Mouse (Mus musculus) neural tube, embryonic 13.5 days (tissue): Measurements from ENCODE around the gene Mthfd2. TPM values are rescaled to one million over a fixed set of nuclear protein-coding genes. Genes with fewer than 3 reads are reported as not detected.
A peak's percentile ranks its signal among the peaks of the same experiment; 100 is the strongest.

Experiments used
- ATAC-seq: fragments of 200-750 bp; cut with Nextera tagmentation; 2 replicates; pipeline ENCODE4 v1.8.0; 2017; ENCODE audit warnings: low read depth, mild to moderate bottlenecking, moderate TSS enrichment, moderate library complexity
- H3K27ac ChIP-seq: fragments of 300-500 bp; sonication (generic); replicated peaks from 2 replicates; pipeline ENCODE4 v1.5.1; 2015; ENCODE audit warnings: moderate library complexity, mild to moderate bottlenecking, inconsistent platforms
- H3K27me3 ChIP-seq: fragments of 300-500 bp; sonication (generic); 2 replicates; pipeline ENCODE4 v1.6.1; 2015; ENCODE audit warnings: mild to moderate bottlenecking, inconsistent platforms
- H3K36me3 ChIP-seq: fragments of 300-500 bp; sonication (generic); 2 replicates; pipeline ENCODE4 v1.6.1; 2015; ENCODE audit warnings: mild to moderate bottlenecking, inconsistent platforms
- H3K4me1 ChIP-seq: fragments of 300-500 bp; sonication (generic); replicated peaks from 2 replicates; pipeline ENCODE4 v1.6.1; 2015; ENCODE audit warnings: inconsistent platforms
- H3K4me2 ChIP-seq: fragments of 300-500 bp; sonication (generic); 2 replicates; pipeline ENCODE4 v1.6.1; 2015; ENCODE audit warnings: inconsistent platforms, mild to moderate bottlenecking, moderate library complexity
- H3K4me3 ChIP-seq: fragments of 300-500 bp; sonication (generic); 2 replicates; pipeline ENCODE4 v1.5.1; 2015; ENCODE audit warnings: mild to moderate bottlenecking, inconsistent platforms
- H3K9ac ChIP-seq: fragments of 300-500 bp; sonication (generic); 2 replicates; pipeline ENCODE4 v1.6.1; 2015; ENCODE audit warnings: moderate library complexity, mild to moderate bottlenecking, inconsistent platforms
- H3K9me3 ChIP-seq: fragments of 300-500 bp; sonication (generic); 2 replicates; pipeline ENCODE4 v1.6.1; 2016; ENCODE audit warnings: inconsistent platforms
- WGBS: fragments of 180-500 bp; shearing (Covaris S2); methylation state at CpG from one replicate; pipeline ENCODE4 v1.1.7; 2015; 5-methylcytosine and 5-hydroxymethylcytosine counted together
- polyA plus RNA-seq: library from polyadenylated mRNA; unstranded; fragments of >200 nt; fragmentation: Nextera tagmentation; extraction: Ambion mirVana; gene quantifications from 2 replicates; pipeline ENCODE4 v1.2.1, GENCODE M21; 2015

Gene Mthfd2
- polyA plus RNA-seq, 1 experiment from 2014 or later, result 27.6 TPM

DNA sequence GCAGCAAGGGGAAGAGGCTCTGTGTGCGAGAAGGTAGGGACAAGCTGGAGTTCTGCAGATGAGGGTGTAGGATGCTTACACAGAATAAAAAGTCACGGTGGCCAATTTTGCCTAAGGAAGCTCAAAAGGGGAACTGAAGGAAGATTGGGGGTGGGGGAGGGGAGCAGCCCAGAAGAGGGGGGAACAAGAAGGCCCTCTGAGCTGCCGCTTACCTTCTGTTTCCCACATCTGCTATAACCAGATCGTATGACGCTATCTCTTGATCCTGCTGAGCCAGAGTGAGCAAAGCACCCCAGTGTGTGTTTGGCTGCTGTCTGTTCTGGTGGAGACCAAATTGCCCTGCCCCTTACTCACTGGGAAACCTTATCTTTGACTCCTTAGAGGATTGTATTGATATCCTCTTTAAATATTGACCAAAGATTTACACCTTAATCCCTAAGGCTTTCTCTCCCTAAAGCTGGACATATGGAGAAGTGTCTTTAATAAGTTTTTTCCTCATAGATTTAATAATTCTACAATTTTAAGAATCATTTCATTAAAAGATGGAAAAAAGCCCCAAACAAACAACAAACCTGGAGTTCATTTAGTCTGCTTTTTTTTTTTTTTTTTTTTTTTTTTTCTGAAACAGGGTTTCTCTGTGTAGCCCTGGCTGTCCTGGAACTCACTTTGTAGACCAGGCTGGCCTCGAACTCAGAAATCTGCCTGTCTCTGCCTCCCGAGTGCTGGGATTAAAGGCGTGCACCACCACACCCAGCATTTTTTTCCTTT lies 1.9 kb downstream of the Mthfd2 start:
- no peak for ATAC-seq
- Histone ChIP-seq H3K4me1 (peaks cover 30% of the 10 kb centered on the region), H3K36me3 (no peaks in the 10 kb centered on the region), H3K4me2 (no peak overlapping the region), H3K27me3 (no peaks in the 10 kb centered on the region), H3K9me3 (no peaks in the 10 kb centered on the region), H3K4me3 (no peak overlapping the region), H3K27ac (no peak overlapping the region), H3K9ac (no peak overlapping the region)
- 76% methylated on average over 8 of the region's 8 CpGs for WGBS

DNA sequence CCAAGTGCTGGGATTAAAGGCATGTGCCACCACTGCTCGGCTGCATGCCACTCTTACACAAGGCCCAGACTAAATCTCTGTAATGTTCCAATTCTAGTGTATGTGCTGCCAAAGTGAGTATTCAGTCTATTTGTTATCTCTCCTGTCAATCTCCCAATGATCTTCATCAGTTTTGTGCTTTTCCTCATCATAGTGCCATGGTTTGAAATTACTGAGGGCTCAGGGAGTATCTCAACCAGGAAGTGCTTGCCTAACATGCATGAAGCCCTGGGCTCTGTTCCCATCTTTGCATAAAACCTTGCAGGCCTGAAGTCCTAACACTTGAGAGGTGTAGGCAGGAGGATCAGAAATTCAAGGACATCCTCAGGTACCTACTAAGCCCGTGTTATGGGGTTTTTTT lies 2.9 kb downstream of the Mthfd2 start:
- no peak overlapping the region for H3K4me2 ChIP-seq
- no peak for ATAC-seq
- H3K27me3 ChIP-seq, result no peaks in the 10 kb centered on the region
- H3K27ac ChIP-seq, result no peak overlapping the region
- H3K9me3 ChIP-seq, result no peaks in the 10 kb centered on the region
- 61% methylated on average over 2 of the region's 2 CpGs for WGBS
- H3K36me3 ChIP-seq, result no peaks in the 10 kb centered on the region
- no peak overlapping the region for H3K4me3 ChIP-seq
- no peak overlapping the region for H3K9ac ChIP-seq
- peaks cover 24% of the 10 kb centered on the region for H3K4me1 ChIP-seq

DNA sequence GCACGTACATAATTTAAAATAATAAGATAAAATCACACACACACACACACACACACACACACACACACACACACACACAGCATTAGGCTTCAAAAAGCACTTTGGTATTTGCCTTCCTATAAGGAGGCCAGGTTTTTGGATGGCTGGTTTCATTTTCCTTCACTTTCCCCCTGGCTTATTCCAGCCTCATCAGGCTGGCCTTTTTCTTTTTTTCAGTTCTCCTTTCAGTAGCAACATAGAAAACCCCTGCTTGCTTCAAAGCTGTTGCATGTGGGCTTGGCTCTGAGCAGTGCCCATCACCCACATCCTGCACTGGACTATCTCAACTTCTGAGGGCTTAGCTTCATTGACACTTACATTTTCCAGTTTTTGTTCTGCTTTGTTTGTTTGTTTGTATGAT lies 3.8 kb downstream of the Mthfd2 start:
- no peak overlapping the region for H3K9ac ChIP-seq
- no peak overlapping the region for H3K4me3 ChIP-seq
- no peaks in the 10 kb centered on the region for H3K27me3 ChIP-seq
- H3K36me3 ChIP-seq, result no peaks in the 10 kb centered on the region
- H3K4me1 ChIP-seq, result peaks cover 18% of the 10 kb centered on the region
- ATAC-seq, result no peak
- no peak overlapping the region for H3K27ac ChIP-seq
- 67% methylated on average over 1 of the region's 1 CpGs for WGBS
- no peak overlapping the region for H3K4me2 ChIP-seq
- H3K9me3 ChIP-seq, result no peaks in the 10 kb centered on the region

DNA sequence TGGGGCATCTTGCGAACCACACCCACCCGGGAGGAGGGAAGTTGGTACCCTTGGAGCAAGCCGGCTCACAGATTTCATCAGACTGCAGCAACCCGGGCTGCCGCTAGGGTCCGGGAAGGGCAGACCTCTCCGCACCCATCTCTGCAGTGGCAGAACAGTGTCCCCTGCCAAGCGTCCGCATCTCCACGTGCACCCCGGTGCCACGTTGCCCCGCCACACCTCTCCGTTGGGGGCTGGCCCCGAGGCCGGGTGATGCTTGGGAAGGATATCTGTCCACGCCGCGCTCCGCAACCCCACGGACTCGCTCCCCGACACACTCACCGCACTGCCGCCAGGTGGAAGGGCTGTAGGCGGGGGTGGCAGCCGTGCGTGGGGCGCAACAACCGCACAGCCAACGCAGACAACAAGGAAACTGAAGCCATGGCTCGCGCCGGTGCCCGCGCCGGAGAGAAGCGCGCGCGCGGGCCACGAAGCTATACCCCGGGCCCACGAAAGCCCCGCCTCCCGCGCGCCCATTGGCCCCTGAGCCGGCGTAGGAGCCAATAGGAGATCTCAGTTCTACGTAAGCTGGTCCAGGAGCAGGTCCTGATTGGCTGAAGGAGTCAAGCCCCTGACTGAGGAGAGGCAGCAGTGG lies 8.5 kb downstream of the Mthfd2 start:
- Histone ChIP-seq H3K36me3 (peaks cover 7% of the 10 kb centered on the region), H3K4me1 (peaks cover 19% of the 10 kb centered on the region), H3K27ac (peak overlapping the region; percentile 83), H3K27me3 (no peaks in the 10 kb centered on the region), H3K4me3 (peak overlapping the region; percentile 86), H3K9me3 (no peaks in the 10 kb centered on the region), H3K9ac (peak overlapping the region; percentile 86), H3K4me2 (peak overlapping the region; percentile 90)
- WGBS, result under 1% methylated on average over 52 of the region's 52 CpGs
- peak; percentile 99 for ATAC-seq

DNA sequence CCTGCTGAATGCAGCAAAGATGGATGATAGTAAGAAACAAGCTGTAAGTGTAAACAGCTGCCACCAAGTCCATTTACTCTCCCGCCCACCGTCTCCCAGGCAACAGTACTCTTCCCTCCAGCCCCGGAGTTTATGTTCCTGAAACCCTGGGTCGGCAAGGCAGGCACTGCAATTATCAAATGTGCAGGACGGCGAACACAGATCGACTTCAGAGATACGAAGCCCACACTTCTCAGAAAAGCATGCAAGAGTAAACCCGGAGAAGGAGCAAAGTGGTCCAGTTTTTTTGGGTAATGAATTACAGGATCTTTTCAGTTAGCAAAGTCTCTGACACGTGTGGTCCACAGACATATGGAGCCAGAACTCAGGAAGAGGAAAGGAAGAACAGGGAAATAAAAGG lies 9.7 kb downstream of the Mthfd2 start:
- Histone ChIP-seq H3K9ac (peak overlapping the region; percentile 43), H3K4me3 (peak overlapping the region; percentile 86)

DNA sequence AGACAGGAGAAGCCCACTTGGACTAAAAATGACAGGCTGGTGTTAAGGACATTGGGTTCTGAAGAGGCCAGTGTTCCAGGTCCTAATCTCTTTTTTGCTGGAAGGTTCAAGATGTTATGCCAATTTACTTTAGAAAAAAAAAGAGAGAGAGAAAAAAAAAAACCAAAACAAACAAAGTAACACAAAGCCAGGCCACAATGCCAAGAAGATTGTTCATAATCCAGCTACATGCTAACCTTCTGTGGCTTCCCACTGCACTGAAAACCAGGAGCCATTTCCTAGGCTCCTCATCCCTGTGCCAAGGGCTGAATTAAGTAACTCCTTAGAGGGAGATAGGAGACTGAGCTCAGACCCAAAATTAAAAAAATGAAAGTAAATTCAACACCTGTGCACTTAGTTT lies 10.4 kb downstream of the Mthfd2 start:
- H3K4me1 ChIP-seq, result peaks cover 19% of the 10 kb centered on the region
- H3K27ac ChIP-seq, result no peak overlapping the region
- H3K4me2 ChIP-seq, result peak overlapping the region; percentile 90
- no peaks in the 10 kb centered on the region for H3K9me3 ChIP-seq
- H3K36me3 ChIP-seq, result peaks cover 26% of the 10 kb centered on the region
- no peaks in the 10 kb centered on the region for H3K27me3 ChIP-seq
- 0 out of 2 replicates have a peak overlapping the region, but pooled peaks have one; percentile 86 for H3K4me3 ChIP-seq
- ATAC-seq, result no peak
- H3K9ac ChIP-seq, result 0 out of 2 replicates have a peak overlapping the region, but pooled peaks have one; percentile 43

More for the DNA sequence above, 9.7 kb downstream of the Mthfd2 start:
- no peak overlapping the region for H3K27ac ChIP-seq
- no peaks in the 10 kb centered on the region for H3K27me3 ChIP-seq
- peak overlapping the region; percentile 90 for H3K4me2 ChIP-seq
- no peaks in the 10 kb centered on the region for H3K9me3 ChIP-seq
- 2% methylated on average over 10 of the region's 10 CpGs for WGBS
- H3K4me1 ChIP-seq, result peaks cover 19% of the 10 kb centered on the region
- H3K36me3 ChIP-seq, result peaks cover 19% of the 10 kb centered on the region
- ATAC-seq, result no peak

DNA sequence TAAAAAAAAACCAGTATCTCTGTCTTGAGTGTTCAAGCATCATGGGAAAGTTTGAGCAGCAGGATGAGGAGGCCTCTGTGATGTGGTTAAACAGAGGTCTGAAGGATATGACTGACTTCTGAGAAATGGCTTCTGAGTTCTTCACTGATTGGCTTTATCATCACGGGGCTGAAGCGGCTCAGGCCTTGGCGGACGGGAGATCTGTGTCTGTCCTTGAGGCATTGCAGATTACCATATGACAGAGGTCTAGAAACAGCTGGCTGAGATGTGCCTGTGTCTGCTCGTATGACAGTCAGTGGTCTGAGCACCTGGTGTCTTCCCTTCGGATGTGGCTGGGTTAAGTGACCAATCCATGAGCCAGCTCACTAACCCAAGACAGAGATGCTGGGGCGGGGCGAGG lies 13.2 kb downstream of the Mthfd2 start:
- Histone ChIP-seq H3K4me1 (peaks cover 19% of the 10 kb centered on the region), H3K4me3 (no peak overlapping the region), H3K27ac (no peak overlapping the region), H3K36me3 (peaks cover 44% of the 10 kb centered on the region), H3K4me2 (no peak overlapping the region), H3K27me3 (no peaks in the 10 kb centered on the region), H3K9ac (no peak overlapping the region), H3K9me3 (no peaks in the 10 kb centered on the region)
- 90% methylated on average over 8 of the region's 8 CpGs for WGBS
- ATAC-seq, result no peak

DNA sequence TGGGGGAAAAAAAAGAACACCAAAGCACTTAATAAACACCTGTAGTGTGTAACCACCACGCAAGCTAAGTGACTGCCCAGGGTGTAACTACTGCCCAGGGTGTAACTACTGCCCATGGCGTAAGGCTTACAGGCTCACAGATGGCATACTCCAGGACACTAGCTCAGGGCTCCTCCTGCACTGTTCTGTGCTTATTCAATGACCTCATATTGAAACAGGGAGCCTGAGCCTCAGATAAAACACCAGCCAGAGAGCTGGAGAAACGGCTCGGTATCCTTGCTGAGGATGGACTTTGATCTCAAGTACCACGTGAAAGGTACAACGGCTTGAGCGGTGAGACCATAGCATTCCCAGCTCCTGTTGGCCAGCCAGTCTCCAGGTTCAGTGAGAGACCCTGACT lies 13.7 kb downstream of the Mthfd2 start:
- Histone ChIP-seq H3K36me3 (peaks cover 49% of the 10 kb centered on the region), H3K27me3 (no peaks in the 10 kb centered on the region), H3K9ac (no peak overlapping the region), H3K27ac (no peak overlapping the region), H3K4me1 (peaks cover 19% of the 10 kb centered on the region), H3K4me2 (no peak overlapping the region), H3K9me3 (no peaks in the 10 kb centered on the region), H3K4me3 (no peak overlapping the region)
- WGBS, result 91% methylated on average over 7 of the region's 7 CpGs
- no peak for ATAC-seq

DNA sequence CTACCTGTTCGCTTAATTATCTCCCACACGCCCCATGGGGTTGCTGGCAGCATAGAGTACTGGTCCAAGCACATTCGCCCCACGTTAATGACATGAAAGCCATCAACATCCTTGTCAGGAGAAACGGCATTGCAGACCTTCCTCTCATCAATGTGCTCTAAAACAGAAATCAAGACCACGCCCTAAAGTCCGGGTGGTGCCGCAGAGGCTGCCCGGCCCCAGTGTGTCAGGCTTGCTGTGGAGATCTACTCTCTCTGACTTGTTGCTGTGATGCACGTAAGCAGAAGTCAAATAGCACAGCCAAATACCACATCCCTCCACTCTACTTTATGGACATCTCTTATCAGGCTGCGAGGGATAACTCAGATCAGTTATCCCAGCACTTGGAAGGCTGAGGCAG lies 14.5 kb downstream of the Mthfd2 start:
- Histone ChIP-seq H3K36me3 (peaks cover 58% of the 10 kb centered on the region), H3K4me1 (peaks cover 11% of the 10 kb centered on the region), H3K9ac (no peak overlapping the region), H3K4me2 (no peak overlapping the region), H3K9me3 (no peaks in the 10 kb centered on the region), H3K27ac (no peak overlapping the region), H3K4me3 (no peak overlapping the region), H3K27me3 (no peaks in the 10 kb centered on the region)
- no peak for ATAC-seq
- 93% methylated on average over 11 of the region's 11 CpGs for WGBS

DNA sequence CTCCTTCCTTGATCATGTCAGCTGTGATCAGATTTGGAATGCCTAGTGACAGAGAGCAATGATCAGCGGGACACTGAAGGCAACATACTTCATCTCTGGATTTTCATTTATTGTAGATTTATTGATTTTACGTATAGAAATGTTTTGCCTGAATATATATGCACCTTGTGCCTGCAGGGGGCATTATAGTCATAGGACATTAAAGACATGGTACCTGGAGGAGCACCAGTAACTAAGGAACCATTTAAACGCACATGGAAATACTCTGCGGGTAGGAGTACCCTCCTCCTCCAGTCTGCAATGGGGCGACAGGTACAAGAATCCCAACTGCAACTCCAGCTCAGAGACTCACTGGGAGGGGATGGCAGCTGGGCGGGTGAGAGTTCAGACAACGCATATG lies 16.7 kb downstream of the Mthfd2 start:
- ATAC-seq, result no peak
- H3K36me3 ChIP-seq, result peaks cover 74% of the 10 kb centered on the region
- WGBS, result 93% methylated on average over 7 of the region's 7 CpGs

DNA sequence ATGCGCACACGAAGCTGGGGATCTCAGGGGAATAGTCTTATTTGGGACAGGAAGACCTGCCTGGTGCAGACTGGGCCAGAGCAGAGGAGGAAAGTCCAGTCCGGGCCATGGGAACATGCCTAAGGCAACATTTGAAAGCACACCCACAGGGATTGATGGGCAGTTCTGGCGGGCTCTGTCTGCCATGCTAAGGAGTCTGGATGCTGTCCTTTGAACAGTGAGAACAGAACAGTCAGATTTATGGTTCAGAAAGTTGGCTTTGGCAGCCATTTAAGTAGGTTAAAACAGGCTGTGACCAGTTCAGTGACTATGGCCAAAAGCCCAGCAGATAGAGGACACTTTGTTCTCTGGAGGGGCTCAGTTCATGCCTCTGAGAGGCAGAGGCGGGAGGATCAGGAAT lies 23.4 kb downstream of the Mthfd2 start:
- no peak overlapping the region for H3K4me3 ChIP-seq
- no peak overlapping the region for H3K4me2 ChIP-seq
- no peaks in the 10 kb centered on the region for H3K27me3 ChIP-seq
- peak overlapping the region; percentile 70 for H3K27ac ChIP-seq
- peak; percentile 86 for ATAC-seq
- H3K36me3 ChIP-seq, result peaks cover 27% of the 10 kb centered on the region
- no peak overlapping the region for H3K9ac ChIP-seq
- peaks cover 12% of the 10 kb centered on the region for H3K4me1 ChIP-seq
- WGBS, result 42% methylated on average over 5 of the region's 5 CpGs
- H3K9me3 ChIP-seq, result no peaks in the 10 kb centered on the region

More for the DNA sequence above, 16.7 kb downstream of the Mthfd2 start:
- H3K4me1 ChIP-seq, result no peaks in the 10 kb centered on the region
- no peak overlapping the region for H3K4me2 ChIP-seq
- no peak overlapping the region for H3K27ac ChIP-seq
- no peaks in the 10 kb centered on the region for H3K9me3 ChIP-seq
- H3K9ac ChIP-seq, result no peak overlapping the region
- H3K4me3 ChIP-seq, result no peak overlapping the region
- no peaks in the 10 kb centered on the region for H3K27me3 ChIP-seq

DNA sequence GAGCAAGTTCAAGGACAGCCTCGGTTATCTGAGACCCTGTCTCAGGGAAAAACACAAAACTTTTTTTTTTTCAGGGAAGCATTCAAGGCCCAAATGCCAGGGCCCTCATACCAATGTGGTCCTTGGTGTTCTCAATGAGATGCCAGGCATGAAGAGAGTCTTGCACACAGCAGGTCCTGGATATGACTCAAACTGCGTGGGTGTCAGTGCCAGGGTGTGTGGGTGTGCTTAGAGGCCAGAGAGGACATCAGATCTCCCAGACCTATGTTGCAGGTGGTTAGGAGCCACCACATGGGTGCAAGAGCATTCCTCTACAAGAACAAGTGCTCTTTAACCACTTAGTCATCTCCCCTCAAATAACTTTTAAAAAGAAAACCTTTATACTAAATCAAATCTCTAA lies 24.4 kb downstream of the Mthfd2 start:
- peaks cover 17% of the 10 kb centered on the region for H3K36me3 ChIP-seq
- WGBS, result 95% methylated on average over 2 of the region's 2 CpGs
- no peak for ATAC-seq

More for the DNA sequence above, 24.4 kb downstream of the Mthfd2 start:
- Histone ChIP-seq H3K27me3 (no peaks in the 10 kb centered on the region), H3K27ac (no peak overlapping the region), H3K4me2 (no peak overlapping the region), H3K4me3 (no peak overlapping the region), H3K9ac (no peak overlapping the region), H3K4me1 (peaks cover 12% of the 10 kb centered on the region), H3K9me3 (no peaks in the 10 kb centered on the region)
